Mouse (Mus musculus) embryonic facial prominence, embryonic 12.5 days (tissue): ENCODE results near the gene Cfap126. TPM values are rescaled to one million over a fixed set of nuclear protein-coding genes. Genes with fewer than 3 reads are reported as not detected.
"Not testable (repeated sequence)": the region's sequence is repeated elsewhere in the genome, so short reads cannot be mapped to it uniquely, and the experiment has no call there.

Source experiments
- ATAC-seq: fragments of 200-750 bp; cut with Nextera tagmentation; 2 replicates; pipeline ENCODE4 v1.8.0; 2017; ENCODE audit not compliant: insufficient number of reproducible peaks, insufficient read depth, low FRiP score, low TSS enrichment
- H3K27ac ChIP-seq: fragments of 300-500 bp; sonication (generic); 2 replicates; pipeline ENCODE4 v1.5.1; 2016; ENCODE audit warnings: mild to moderate bottlenecking
- H3K27me3 ChIP-seq: fragments of 300-500 bp; sonication (generic); 2 replicates; pipeline ENCODE4 v1.6.1; 2016; ENCODE audit warnings: mild to moderate bottlenecking, moderate library complexity
- H3K36me3 ChIP-seq: fragments of 300-500 bp; sonication (generic); 2 replicates; pipeline ENCODE4 v1.6.1; 2016; ENCODE audit warnings: mild to moderate bottlenecking
- H3K4me1 ChIP-seq: fragments of 300-500 bp; sonication (generic); 2 replicates; pipeline ENCODE4 v1.6.1; 2016
- H3K4me2 ChIP-seq: fragments of 300-500 bp; sonication (generic); replicated peaks from 2 replicates; pipeline ENCODE4 v1.6.1; 2016; ENCODE audit warnings: mild to moderate bottlenecking, moderate library complexity
- H3K4me3 ChIP-seq: fragments of 300-500 bp; sonication (generic); 2 replicates; pipeline ENCODE4 v1.5.1; 2016; ENCODE audit warnings: mild to moderate bottlenecking
- H3K9ac ChIP-seq: fragments of 300-500 bp; sonication (generic); 2 replicates; pipeline ENCODE4 v1.6.1; 2016; ENCODE audit warnings: mild to moderate bottlenecking, moderate library complexity
- H3K9me3 ChIP-seq: fragments of 300-500 bp; sonication (generic); 2 replicates; pipeline ENCODE4 v1.6.1; 2016; ENCODE audit warnings: mild to moderate bottlenecking, moderate library complexity
- WGBS: fragments of 180-500 bp; shearing (Covaris S2); methylation state at CpG from one replicate; pipeline ENCODE4 v1.1.7; 2016; 5-methylcytosine and 5-hydroxymethylcytosine counted together
- polyA plus RNA-seq: library from polyadenylated mRNA; unstranded; fragments of >200 nt; fragmentation: Nextera tagmentation; extraction: Ambion mirVana; gene quantifications from 2 replicates; pipeline ENCODE4 v1.2.1, GENCODE M21; 2016

The Cfap126 gene
- polyA plus RNA-seq, 1 experiment from 2014 or later = 1.4 TPM

DNA sequence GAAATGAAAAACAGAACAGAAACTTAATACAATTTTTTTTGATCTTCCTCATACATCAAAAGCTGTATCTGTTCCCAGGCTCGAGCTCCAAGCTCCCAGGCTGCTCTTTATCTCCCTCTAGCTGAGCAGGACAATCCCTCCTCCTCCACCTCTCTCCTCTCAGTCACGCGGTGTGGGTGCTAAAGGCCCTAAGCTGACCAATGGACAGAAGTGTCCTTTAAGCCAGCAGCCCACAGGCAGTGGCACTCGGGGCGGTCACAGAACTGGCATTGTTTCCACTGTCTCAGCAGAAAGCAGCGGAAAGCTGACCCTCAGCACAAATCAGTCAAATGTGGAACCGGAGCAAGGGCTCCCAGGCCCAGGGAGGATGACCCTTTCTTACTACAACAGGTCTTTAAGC is 15.5 kb downstream of the Cfap126 start:
- H3K9me3 ChIP-seq = no peaks in the 10 kb centered on the region
- no peak overlapping the region for H3K4me2 ChIP-seq
- H3K36me3 ChIP-seq = peaks cover 42% of the 10 kb centered on the region
- ATAC-seq = no peak
- no peak overlapping the region for H3K4me3 ChIP-seq
- H3K27ac ChIP-seq = no peak overlapping the region
- no peaks in the 10 kb centered on the region for H3K27me3 ChIP-seq
- 43% methylated on average over 7 of the region's 7 CpGs for WGBS
- no peak overlapping the region for H3K9ac ChIP-seq
- H3K4me1 ChIP-seq = no peaks in the 10 kb centered on the region

DNA sequence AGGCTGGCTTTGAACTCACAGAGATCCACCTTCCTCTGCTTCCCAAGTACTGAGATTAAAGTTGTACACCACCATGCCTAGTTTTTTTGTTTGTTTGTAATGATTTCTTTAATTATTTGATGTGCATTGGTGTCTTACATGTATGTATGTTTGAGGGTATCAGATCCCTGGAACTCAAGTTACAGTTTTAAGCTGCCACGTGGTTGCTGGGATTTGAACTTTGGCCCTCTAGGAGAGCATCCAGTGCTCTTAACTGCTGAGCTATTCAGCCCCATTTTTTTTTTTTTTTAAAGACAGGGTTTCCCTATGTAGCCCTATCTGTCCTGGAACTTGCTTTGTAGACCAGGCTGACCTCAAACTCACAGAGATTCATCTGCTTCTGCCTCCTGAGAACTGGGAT is 17.3 kb downstream of the Cfap126 start:
- Histone ChIP-seq H3K27me3 (no peaks in the 10 kb centered on the region), H3K4me3 (no peak overlapping the region), H3K9ac (no peak overlapping the region), H3K4me1 (no peaks in the 10 kb centered on the region), H3K9me3 (no peaks in the 10 kb centered on the region), H3K36me3 (peaks cover 56% of the 10 kb centered on the region), H3K27ac (no peak overlapping the region), H3K4me2 (no peak overlapping the region)
- no peak for ATAC-seq
- 72% methylated on average over 1 of the region's 1 CpGs for WGBS

- no peak overlapping the region for H3K9ac ChIP-seq
- no peak for ATAC-seq
- H3K4me3 ChIP-seq = no peak overlapping the region
- no peak overlapping the region for H3K27ac ChIP-seq
- no peaks in the 10 kb centered on the region for H3K4me1 ChIP-seq
- no peak overlapping the region for H3K4me2 ChIP-seq
- WGBS = 94% methylated on average over 2 of the region's 2 CpGs
- no peaks in the 10 kb centered on the region for H3K9me3 ChIP-seq
- no peaks in the 10 kb centered on the region for H3K27me3 ChIP-seq
- peaks cover 67% of the 10 kb centered on the region for H3K36me3 ChIP-seq
These were observed 21.9 kb downstream of the Cfap126 start for GRCm38 (mm10) chr1:171135600-171135999.

DNA sequence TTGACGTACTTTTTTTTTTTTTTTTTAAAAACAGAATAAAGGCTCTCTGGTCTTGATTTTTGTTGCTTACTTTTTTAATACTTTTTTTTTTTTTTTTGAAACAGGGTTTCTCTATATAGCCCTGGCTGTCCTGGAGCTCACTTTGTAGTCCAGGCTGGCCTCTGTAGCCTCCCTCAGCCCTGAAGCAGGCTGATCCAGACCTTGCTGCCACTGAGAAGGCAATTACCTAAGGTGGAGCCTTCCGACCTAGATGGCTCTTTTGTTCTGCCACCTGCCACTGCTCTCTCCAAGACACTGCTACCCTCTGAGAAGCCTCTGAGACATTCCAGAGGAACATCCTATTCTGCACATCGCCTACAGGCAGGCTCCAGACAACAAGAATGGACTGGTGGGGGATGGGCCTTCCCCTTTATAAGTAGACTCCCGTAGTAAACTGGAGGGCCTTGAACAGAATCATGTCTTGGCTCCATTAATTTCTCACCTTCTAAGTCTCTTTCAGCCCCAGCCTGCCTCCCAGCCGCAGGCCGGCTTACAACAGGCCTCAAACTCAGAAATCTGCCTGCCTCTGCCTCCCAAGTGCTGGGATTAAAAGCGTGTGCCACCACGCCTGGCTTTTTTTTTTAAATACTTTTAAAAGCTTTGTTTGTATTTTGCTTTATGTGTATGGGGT is 23.9 kb downstream of the Cfap126 start:
- not testable (repeated sequence) for H3K4me1 ChIP-seq, H3K9ac ChIP-seq, ATAC-seq, H3K27me3 ChIP-seq, H3K4me2 ChIP-seq, H3K27ac ChIP-seq, H3K4me3 ChIP-seq, H3K9me3 ChIP-seq
- WGBS = 88% methylated on average over 8 of the region's 8 CpGs
- peaks cover 74% of the 10 kb centered on the region for H3K36me3 ChIP-seq

DNA sequence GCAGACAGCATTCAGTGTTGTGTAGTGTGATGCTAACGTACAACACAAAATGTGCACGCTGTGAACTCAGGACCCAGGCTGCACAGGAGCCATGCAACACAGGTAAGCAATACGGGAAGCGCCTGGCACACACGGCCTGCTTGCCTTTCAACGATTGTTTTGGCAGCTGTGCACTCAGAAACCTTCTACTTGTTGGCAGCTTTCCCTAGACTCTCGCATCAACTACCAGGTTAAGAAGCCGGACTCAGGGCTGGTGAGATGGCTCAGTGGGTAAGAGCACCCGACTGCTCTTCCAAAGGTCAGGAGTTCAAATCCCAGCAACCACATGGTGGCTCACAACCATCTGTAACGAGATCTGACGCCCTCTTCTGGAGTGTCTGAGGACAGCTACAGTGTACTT is 29.3 kb downstream of the Cfap126 start:
- H3K4me3 ChIP-seq, H3K4me1 ChIP-seq, H3K4me2 ChIP-seq, H3K9me3 ChIP-seq, H3K9ac ChIP-seq, ATAC-seq, H3K27me3 ChIP-seq, H3K27ac ChIP-seq: not testable (repeated sequence)
- peaks cover 46% of the 10 kb centered on the region for H3K36me3 ChIP-seq
- 85% methylated on average over 10 of the region's 11 CpGs for WGBS

DNA sequence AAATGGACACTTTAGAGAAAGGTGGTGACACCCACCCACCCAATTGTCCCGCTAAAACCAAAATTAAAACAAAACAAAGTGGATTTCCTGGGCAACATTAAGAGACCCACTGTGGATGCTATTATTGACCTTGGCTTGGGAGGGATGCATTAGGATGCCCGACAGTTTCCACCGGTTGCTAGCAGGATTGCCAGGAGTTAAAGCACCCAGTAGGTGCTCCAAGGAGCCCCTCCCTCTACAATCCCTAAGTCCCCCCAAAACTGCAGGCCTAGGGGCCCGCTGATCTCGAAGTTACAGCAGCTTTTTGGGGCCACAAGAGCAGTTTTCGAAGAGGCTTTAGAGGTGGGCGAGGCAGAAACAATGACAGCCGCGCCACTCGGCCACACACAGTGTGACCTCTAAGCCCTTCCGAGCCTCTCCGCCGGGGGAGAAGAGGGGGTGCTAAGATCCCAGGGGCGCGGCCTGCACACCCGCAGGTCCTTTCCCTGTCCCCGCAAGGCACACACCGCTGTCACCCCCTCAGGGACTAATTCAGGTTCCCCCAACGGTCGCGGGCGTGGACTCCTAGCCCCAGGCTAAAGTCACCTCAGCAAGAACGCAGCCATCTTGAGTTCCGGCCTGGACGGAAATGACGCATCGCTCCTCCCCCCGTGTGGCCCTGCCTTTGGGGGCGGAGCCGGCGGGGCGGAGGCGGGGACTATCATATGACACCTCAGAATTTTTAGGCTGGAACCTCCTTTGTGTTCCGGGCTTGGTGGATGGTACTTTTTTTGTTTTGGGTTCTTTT is 36.4 kb downstream of the Cfap126 start, which contains the start of the genes Sdhc and Mpz:
TSS of gene Sdhc (minus strand) at position 630 of the 787 bp plus-strand sequence.
TSS of gene Mpz (plus strand) at position 738 of the 787 bp plus-strand sequence.
- H3K27me3 ChIP-seq = no peaks in the 10 kb centered on the region
- peak within 1 kb of the TSS; percentile 94 for H3K4me3 ChIP-seq
- H3K36me3 ChIP-seq = no peaks in the 10 kb centered on the region
- ATAC-seq = peak; percentile 88
- H3K9ac ChIP-seq = peak within 1 kb of the TSS; percentile 84
- H3K9me3 ChIP-seq = no peaks in the 10 kb centered on the region
- under 1% methylated on average over 34 of the region's 34 CpGs for WGBS
- peak within 1 kb of the TSS; percentile 87 for H3K4me2 ChIP-seq
- peak within 1 kb of the TSS; percentile 80 for H3K27ac ChIP-seq
- H3K4me1 ChIP-seq = peaks cover 14% of the 10 kb centered on the region

DNA sequence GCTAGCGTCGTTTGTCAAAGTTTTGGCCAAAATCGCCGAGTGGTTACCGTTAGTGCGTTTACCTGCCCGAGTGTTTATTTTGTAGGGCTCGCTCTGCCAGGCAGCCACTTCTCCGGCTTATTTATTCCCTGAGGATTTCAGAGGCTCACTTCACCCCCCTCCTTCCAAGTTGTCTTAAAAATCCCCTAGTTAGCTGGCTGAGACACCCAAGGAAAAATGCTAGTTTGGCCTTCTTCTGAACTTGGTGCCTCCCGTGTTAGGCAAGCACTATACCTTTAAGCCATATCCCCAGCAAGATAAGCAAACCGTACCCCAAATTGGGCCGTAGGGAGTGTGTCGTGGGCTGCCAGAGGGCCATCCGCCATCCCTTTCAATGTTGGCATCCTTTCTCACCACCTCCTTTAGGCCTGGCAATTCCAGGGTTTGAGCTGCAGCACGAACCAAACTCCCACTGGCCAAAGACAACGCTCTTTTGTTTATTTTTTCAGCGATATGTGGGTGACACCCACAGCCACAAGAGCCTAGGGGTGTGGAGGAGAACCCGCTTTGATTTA is 37.2 kb downstream of the Cfap126 start:
- peak overlapping the region; percentile 69 for H3K27ac ChIP-seq

GRCm38 (mm10) chr1:171151966-171152365 is 38.2 kb downstream of the Cfap126 start:
- H3K27me3 ChIP-seq = peaks cover 7% of the 10 kb centered on the region; the same call in 1 of the 2 replicates
- no peak overlapping the region for H3K4me3 ChIP-seq
- WGBS = 76% methylated on average over 4 of the region's 4 CpGs
- H3K36me3 ChIP-seq = no peaks in the 10 kb centered on the region
- ATAC-seq = no peak
- no peak overlapping the region for H3K9ac ChIP-seq
- H3K9me3 ChIP-seq = no peaks in the 10 kb centered on the region
- peaks cover 14% of the 10 kb centered on the region for H3K4me1 ChIP-seq
- no peak overlapping the region for H3K27ac ChIP-seq
- H3K4me2 ChIP-seq = no peak overlapping the region

More for the DNA sequence above, 37.2 kb downstream of the Cfap126 start:
- WGBS = 3% methylated on average over 18 of the region's 18 CpGs
- Histone ChIP-seq H3K4me3 (peak overlapping the region; percentile 94), H3K4me2 (peak overlapping the region; percentile 87), H3K36me3 (no peaks in the 10 kb centered on the region), H3K9ac (peak overlapping the region; percentile 54), H3K9me3 (no peaks in the 10 kb centered on the region), H3K27me3 (no peaks in the 10 kb centered on the region), H3K4me1 (peaks cover 14% of the 10 kb centered on the region)
- no peak for ATAC-seq

DNA sequence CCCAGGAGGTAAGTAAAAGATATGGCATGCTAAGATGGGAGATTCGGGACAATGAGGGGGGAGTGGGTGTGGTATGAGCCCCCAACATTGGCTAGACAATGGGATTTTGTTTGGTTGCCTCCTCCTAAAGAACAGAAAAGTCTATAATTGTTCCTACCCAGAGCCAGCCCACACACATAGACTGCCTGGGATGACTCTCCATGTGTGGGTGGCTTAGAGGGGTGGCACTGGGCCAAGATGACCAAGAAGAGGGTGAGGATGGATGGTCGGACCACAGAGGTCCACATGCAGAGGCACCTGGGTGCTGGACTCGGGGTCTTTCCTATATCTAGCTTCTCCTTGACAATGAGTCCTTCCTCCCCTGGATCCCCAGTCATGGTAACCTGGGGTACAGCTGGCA is 42.9 kb downstream of the Cfap126 start:
- Histone ChIP-seq H3K4me2 (no peak overlapping the region), H3K9me3 (no peaks in the 10 kb centered on the region), H3K9ac (no peak overlapping the region), H3K4me1 (peaks cover 4% of the 10 kb centered on the region; the same call in 1 of the 2 replicates), H3K4me3 (no peak overlapping the region), H3K27me3 (peaks cover 40% of the 10 kb centered on the region), H3K36me3 (no peaks in the 10 kb centered on the region), H3K27ac (no peak overlapping the region)
- ATAC-seq = no peak
- 76% methylated on average over 3 of the region's 3 CpGs for WGBS

GRCm38 (mm10) chr1:171157965-171158364 is 44.2 kb downstream of the Cfap126 start:
- Histone ChIP-seq H3K27me3 (peaks cover 40% of the 10 kb centered on the region), H3K27ac (no peak overlapping the region), H3K4me3 (no peak overlapping the region), H3K9ac (no peak overlapping the region), H3K9me3 (no peaks in the 10 kb centered on the region), H3K4me2 (no peak overlapping the region), H3K4me1 (peaks cover 4% of the 10 kb centered on the region; the same call in 1 of the 2 replicates), H3K36me3 (no peaks in the 10 kb centered on the region)
- ATAC-seq = no peak

- peaks cover 4% of the 10 kb centered on the region; the same call in 1 of the 2 replicates for H3K4me1 ChIP-seq
- no peaks in the 10 kb centered on the region for H3K9me3 ChIP-seq
- H3K27ac ChIP-seq = no peak overlapping the region
- H3K36me3 ChIP-seq = no peaks in the 10 kb centered on the region
- peak overlapping the region; percentile 21 for H3K4me3 ChIP-seq
- WGBS = 2% methylated on average over 15 of the region's 15 CpGs
- peak overlapping the region; percentile 45 for H3K4me2 ChIP-seq
- ATAC-seq = peak; percentile 68; the same call in 1 of the 2 replicates
- H3K27me3 ChIP-seq = peaks cover 40% of the 10 kb centered on the region
- peak overlapping the region; percentile 2 for H3K9ac ChIP-seq
These were observed 45.8 kb downstream of the Cfap126 start for GRCm38 (mm10) chr1:171159485-171159975.
